18 mouse cellular contexts compared by ENCODE assay signal in the genomic region with DNA sequence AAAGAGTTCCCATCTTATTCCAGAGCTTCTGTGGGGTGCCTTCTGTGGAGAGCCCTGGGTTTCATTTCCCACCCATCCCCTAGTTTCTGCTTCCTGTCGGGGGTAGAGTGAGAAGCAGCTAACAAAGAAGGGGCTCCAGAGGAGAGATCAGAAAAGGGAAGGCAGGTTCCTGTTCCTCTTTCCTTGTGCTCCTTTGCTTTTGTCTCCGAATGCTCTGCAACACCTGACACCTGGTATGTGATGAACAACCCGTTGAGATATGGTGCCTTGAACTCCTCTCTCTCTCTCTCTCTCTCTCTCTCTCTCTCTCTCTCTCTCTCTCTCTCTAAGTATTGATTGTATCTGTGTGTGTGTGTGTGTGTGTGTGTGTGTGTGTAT.
DNase-seq lines count a peak whose midpoint lies in the region; ATAC-seq and TF ChIP-seq lines count a peak whose summit lies in the region.
"Had no signal": no experiment of that assay in that cellular context is flagged by ENCODE, and none has a peak within 500 bp of the region (broad histone marks: within the 10 kb centered on the region; RNA-seq: fewer than 3 reads in every experiment).

No protein-coding gene starts in this region.

- no peaks in the 10 kb centered on the region for H3K9me3 ChIP-seq in heart, postnatal 0 days (replicated peaks; ENCODE audit: control insufficient read depth, low read length)
- H3K9me3 ChIP-seq: G1E; heart, embryonic 13.5 days; hindbrain, embryonic 13.5 days; intestine, embryonic 15.5 days; limb, embryonic 15.5 days; midbrain, embryonic 15.5 days had no signal

- H3K27me3 ChIP-seq in heart, postnatal 0 days (ENCODE audit: control insufficient read depth, insufficient read depth, low read length): no peaks in the 10 kb centered on the region
- H3K27me3 ChIP-seq in thymus, adult 2 months (ENCODE audit: control insufficient read depth, insufficient read depth, low read length): no peaks in the 10 kb centered on the region
- H3K27me3 ChIP-seq: heart, embryonic 13.5 days; hindbrain, embryonic 13.5 days; intestine, embryonic 15.5 days; limb, embryonic 15.5 days; midbrain, embryonic 15.5 days had no signal

- H3K36me3 ChIP-seq in heart, postnatal 0 days (replicated peaks; ENCODE audit: control insufficient read depth, insufficient read depth, low read length): no peaks in the 10 kb centered on the region
- H3K36me3 ChIP-seq in thymus, adult 2 months (ENCODE audit: control insufficient read depth, insufficient read depth, low read length): no peaks in the 10 kb centered on the region
- H3K36me3 ChIP-seq: G1E; heart, embryonic 13.5 days; hindbrain, embryonic 13.5 days; intestine, embryonic 15.5 days; limb, embryonic 15.5 days; midbrain, embryonic 15.5 days had no signal

- no peak for TF ChIP-seq EP300 in heart, postnatal 0 days (IDR thresholded peaks at IDR 0.05; ENCODE audit: low read depth)

- no peak overlapping the region for H3K4me3 ChIP-seq in heart, postnatal 0 days (ENCODE audit: low read depth, low read length)
- H3K4me3 ChIP-seq in thymus, adult 2 months (ENCODE audit: control insufficient read depth, insufficient read depth, low read length): no peak overlapping the region
- H3K4me3 ChIP-seq: heart, embryonic 13.5 days; hindbrain, embryonic 13.5 days; intestine, embryonic 15.5 days; limb, embryonic 15.5 days; midbrain, embryonic 15.5 days had no signal

- H3K4me1 ChIP-seq in heart, postnatal 0 days (ENCODE audit: control insufficient read depth, insufficient read depth): peaks cover 24% of the 10 kb centered on the region
- H3K4me1 ChIP-seq in thymus, adult 2 months (replicated peaks; ENCODE audit: control insufficient read depth, insufficient read depth, low read length): peaks cover 63% of the 10 kb centered on the region
- H3K4me1 ChIP-seq: midbrain, embryonic 15.5 days had no signal

- TF ChIP-seq CTCF in heart, postnatal 0 days (IDR thresholded peaks at IDR 0.05; ENCODE audit: low read depth): no peak
- no peak for TF ChIP-seq CTCF in thymus, adult 2 months (IDR thresholded peaks at IDR 0.05; ENCODE audit: borderline replicate concordance, control insufficient read depth, extremely low read depth, insufficient read depth, low read length, poor library complexity)

- TF ChIP-seq POLR2A in thymus, adult 2 months (IDR thresholded peaks at IDR 0.05; ENCODE audit: control insufficient read depth, extremely low read depth, insufficient read depth, low read length, poor library complexity): no peak

- DNase-seq in heart, postnatal 0 days (ENCODE audit: low spot score): no peak
- DNase-seq in heart, adult 18-20 months: no peak
- DNase-seq in thymus, adult 2 months: peak; percentile 53
- DNase-seq in thymus, postnatal 4 days: no peak
- DNase-seq in embryo, embryonic 10.5 days (ENCODE audit: low spot score): no peak
- DNase-seq in adrenal gland, adult 2 months: no peak
- DNase-seq in right cerebral cortex, adult 2 months (ENCODE audit: low spot score in 2 of 2): no peak
- DNase-seq: adrenal gland, postnatal 10 days; cerebellum, postnatal 14 days; gastrocnemius, postnatal 10 days; kidney, postnatal 10 days had no signal

- no peak for ATAC-seq in heart, postnatal 0 days (ENCODE audit: insufficient read depth, low read depth)
- ATAC-seq in megakaryocyte progenitor cell, adult 5-6 weeks (replicated peaks; ENCODE audit: poor library complexity): peak; percentile 5; the same call in 1 of the 2 replicates
- ATAC-seq: intestine, embryonic 15.5 days; midbrain, embryonic 15.5 days had no signal

- no peak overlapping the region for H3K4me2 ChIP-seq in heart, postnatal 0 days (ENCODE audit: low read depth, low read length)
- H3K4me2 ChIP-seq: heart, embryonic 13.5 days; hindbrain, embryonic 13.5 days; intestine, embryonic 15.5 days; limb, embryonic 15.5 days; midbrain, embryonic 15.5 days had no signal

- no peak overlapping the region for H3K9ac ChIP-seq in heart, postnatal 0 days (replicated peaks; ENCODE audit: low read depth, low read length)
- H3K9ac ChIP-seq: heart, embryonic 13.5 days; hindbrain, embryonic 13.5 days; intestine, embryonic 15.5 days; limb, embryonic 15.5 days; midbrain, embryonic 15.5 days had no signal

- H3K27ac ChIP-seq in heart, postnatal 0 days (ENCODE audit: low read depth): peak overlapping the region; percentile 26; the same call in 1 of the 2 replicates
- peak overlapping the region; percentile 99 for H3K27ac ChIP-seq in thymus, adult 2 months (ENCODE audit: control insufficient read depth, insufficient read depth, low read length)
- H3K27ac ChIP-seq: heart, embryonic 13.5 days; hindbrain, embryonic 13.5 days; intestine, embryonic 15.5 days; limb, embryonic 15.5 days; midbrain, embryonic 15.5 days had no signal

- WGBS in heart, postnatal 0 days: 70% methylated on average over 3 of the region's 3 CpGs
- WGBS in thymus, adult 2 months: 3% methylated on average over 3 of the region's 3 CpGs
